Mouse (Mus musculus) kidney, postnatal 0 days (tissue): Measurements from ENCODE around the gene Casr. TPM values are rescaled to one million over a fixed set of nuclear protein-coding genes. Genes with fewer than 3 reads are reported as not detected.
A peak's percentile ranks its signal among the peaks of the same experiment; 100 is the strongest.

Source experiments
- ATAC-seq: fragments of 200-750 bp; cut with Nextera tagmentation; replicated peaks from 2 replicates; pipeline ENCODE4 v1.8.0; 2017; ENCODE audit warnings: low read depth, moderate number of reproducible peaks, moderate TSS enrichment, moderate library complexity; ENCODE audit not compliant: low FRiP score
- DNase-seq: peaks from one replicate; pipeline ENCODE4 v3.0.0-alpha.2; 2016; ENCODE audit warnings: low spot score
- H3K27ac ChIP-seq: fragments of 300-500 bp; sonication (generic); 2 replicates; pipeline ENCODE4 v1.5.1; 2014; ENCODE audit warnings: mild to moderate bottlenecking
- H3K27me3 ChIP-seq: fragments of 300-500 bp; sonication (generic); 2 replicates; pipeline ENCODE4 v1.6.1; 2014; ENCODE audit warnings: low read length, mixed read lengths; ENCODE audit not compliant: insufficient read depth
- H3K36me3 ChIP-seq: fragments of 300-500 bp; sonication (generic); 2 replicates; pipeline ENCODE4 v1.6.1; 2014; ENCODE audit warnings: low read length, mixed read lengths; ENCODE audit not compliant: insufficient read depth
- H3K4me1 ChIP-seq: fragments of 300-500 bp; sonication (generic); replicated peaks from 2 replicates; pipeline ENCODE4 v1.6.1; 2014; ENCODE audit warnings: antibody characterized with exemption, low read length, mixed read lengths; ENCODE audit not compliant: insufficient read depth
- H3K4me2 ChIP-seq: fragments of 300-500 bp; sonication (generic); 2 replicates; pipeline ENCODE4 v1.6.1; 2014; ENCODE audit warnings: mild to moderate bottlenecking, low read length, moderate library complexity, mixed read lengths
- H3K4me3 ChIP-seq: fragments of 300-500 bp; sonication (generic); replicated peaks from 2 replicates; pipeline ENCODE4 v1.5.1; 2014; ENCODE audit warnings: low read depth, low read length
- H3K9ac ChIP-seq: fragments of 300-500 bp; sonication (generic); 2 replicates; pipeline ENCODE4 v1.6.1; 2014; ENCODE audit warnings: low read depth, low read length
- H3K9me3 ChIP-seq: fragments of 300-500 bp; sonication (generic); replicated peaks from 2 replicates; pipeline ENCODE4 v1.6.1; 2016; ENCODE audit warnings: low read length, inconsistent platforms, mixed read lengths
- CTCF ChIP-seq: IDR thresholded peaks from 2 replicates; pipeline ENCODE4 v1.5.1; 2016; ENCODE audit warnings: antibody characterized with exemption, low read depth, mild to moderate bottlenecking, moderate library complexity
- WGBS: fragments of 180-500 bp; shearing (Covaris S2); extraction: QIAGEN DNeasy Blood & Tissue Kit; methylation state at CpG from one replicate; pipeline ENCODE4 v1.1.7; 2014; 5-methylcytosine and 5-hydroxymethylcytosine counted together
- polyA plus RNA-seq: library from polyadenylated mRNA; unstranded; fragments of >200 nt; fragmentation: Nextera tagmentation; extraction: Ambion mirVana; gene quantifications from 2 replicates; pipeline ENCODE4 v1.2.1, GENCODE M21; 2015

Gene Casr
- polyA plus RNA-seq, 1 experiment from 2014 or later = 4.6 TPM

- DNase-seq (no peak), ATAC-seq (no peak)
- no peaks in the 10 kb centered on the region for H3K36me3 ChIP-seq
- no peak overlapping the region for H3K4me3 ChIP-seq
- no peaks in the 10 kb centered on the region for H3K4me1 ChIP-seq
- no peak overlapping the region for H3K9ac ChIP-seq
- H3K9me3 ChIP-seq = no peaks in the 10 kb centered on the region
- no peak overlapping the region for H3K4me2 ChIP-seq
- TF ChIP-seq CTCF = no peak
- H3K27me3 ChIP-seq = no peaks in the 10 kb centered on the region
- H3K27ac ChIP-seq = no peak overlapping the region
- 75% methylated on average over 6 of the region's 6 CpGs for WGBS
Observed at GRCm38 (mm10) chr16:36540834-36541233, 21.1 kb downstream of the Casr start.

GRCm38 (mm10) chr16:36532981-36533687 lies 28.8 kb downstream of the Casr start:
- no peak for TF ChIP-seq CTCF
- ATAC-seq (peak; percentile 82), DNase-seq (peak; percentile 78)
- WGBS = 34% methylated on average over 11 of the region's 11 CpGs
- Histone ChIP-seq H3K27me3 (no peaks in the 10 kb centered on the region), H3K4me1 (peaks cover 2% of the 10 kb centered on the region), H3K9ac (no peak overlapping the region), H3K36me3 (no peaks in the 10 kb centered on the region), H3K9me3 (no peaks in the 10 kb centered on the region), H3K4me3 (no peak overlapping the region), H3K27ac (peak overlapping the region; percentile 72; the same call in 1 of the 2 replicates), H3K4me2 (no peak overlapping the region)

GRCm38 (mm10) chr16:36532046-36532445 lies 29.9 kb downstream of the Casr start:
- WGBS = 43% methylated on average over 4 of the region's 4 CpGs
- ATAC-seq (no peak), DNase-seq (no peak)
- Histone ChIP-seq H3K36me3 (no peaks in the 10 kb centered on the region), H3K27ac (peak overlapping the region; percentile 72; the same call in 1 of the 2 replicates), H3K4me3 (no peak overlapping the region), H3K4me1 (peaks cover 2% of the 10 kb centered on the region), H3K4me2 (no peak overlapping the region), H3K27me3 (no peaks in the 10 kb centered on the region), H3K9me3 (no peaks in the 10 kb centered on the region), H3K9ac (no peak overlapping the region)
- no peak for TF ChIP-seq CTCF

GRCm38 (mm10) chr16:36531630-36532029 lies 30.3 kb downstream of the Casr start:
- Histone ChIP-seq H3K4me2 (no peak overlapping the region), H3K27ac (peak overlapping the region; percentile 72; the same call in 1 of the 2 replicates), H3K9me3 (no peaks in the 10 kb centered on the region), H3K4me3 (no peak overlapping the region), H3K27me3 (no peaks in the 10 kb centered on the region), H3K9ac (no peak overlapping the region), H3K36me3 (no peaks in the 10 kb centered on the region), H3K4me1 (peaks cover 2% of the 10 kb centered on the region)
- no peak for DNase-seq
- ATAC-seq = no peak
- WGBS = 55% methylated on average over 5 of the region's 5 CpGs
- no peak for TF ChIP-seq CTCF

GRCm38 (mm10) chr16:36530566-36531552 lies 31.1 kb downstream of the Casr start:
- ATAC-seq = no peak
- Histone ChIP-seq H3K27me3 (no peaks in the 10 kb centered on the region), H3K4me2 (no peak overlapping the region), H3K4me3 (no peak overlapping the region), H3K36me3 (no peaks in the 10 kb centered on the region), H3K27ac (no peak overlapping the region), H3K4me1 (peaks cover 2% of the 10 kb centered on the region), H3K9me3 (no peaks in the 10 kb centered on the region), H3K9ac (no peak overlapping the region)
- peak; percentile 21 for DNase-seq
- no peak for TF ChIP-seq CTCF
- 59% methylated on average over 15 of the region's 15 CpGs for WGBS

- 40% methylated on average over 3 of the region's 3 CpGs for WGBS
- Histone ChIP-seq H3K4me1 (peaks cover 2% of the 10 kb centered on the region), H3K9me3 (no peaks in the 10 kb centered on the region), H3K9ac (no peak overlapping the region), H3K36me3 (no peaks in the 10 kb centered on the region), H3K4me2 (no peak overlapping the region), H3K27ac (no peak overlapping the region), H3K27me3 (no peaks in the 10 kb centered on the region), H3K4me3 (no peak overlapping the region)
- DNase-seq (no peak), ATAC-seq (no peak)
- no peak for TF ChIP-seq CTCF
Observed at GRCm38 (mm10) chr16:36528822-36529221, 33.1 kb downstream of the Casr start.
